Mouse (Mus musculus) liver, adult 2 months (tissue): Measurements from ENCODE around the gene Tardbp. TPM values are rescaled to one million over a fixed set of nuclear protein-coding genes. Genes with fewer than 3 reads are reported as not detected.

ENCODE experiments used
- DNase-seq: peaks from one replicate; pipeline ENCODE4 v3.0.0-alpha.2; 2011; ENCODE audit warnings: low read depth, low spot score; ENCODE audit errors: extremely low read depth
- H3K27ac ChIP-seq: fragments of 200-500 bp; replicated peaks from 2 replicates; pipeline ENCODE4 v1.5.1; 2012; ENCODE audit warnings: low read depth, mild to moderate bottlenecking, control low read depth, inconsistent platforms, low read length; ENCODE audit not compliant: insufficient read depth
- H3K27me3 ChIP-seq: fragments of 200-500 bp; 2 replicates; pipeline ENCODE4 v1.6.1; 2012; ENCODE audit warnings: mild to moderate bottlenecking, moderate library complexity, low read length, inconsistent platforms; ENCODE audit not compliant: control insufficient read depth, insufficient read depth
- H3K36me3 ChIP-seq: fragments of 200-500 bp; 2 replicates; pipeline ENCODE4 v1.6.1; 2012; ENCODE audit warnings: low read length, inconsistent platforms; ENCODE audit not compliant: control insufficient read depth, insufficient read depth
- H3K4me1 ChIP-seq: fragments of 200-500 bp; 2 replicates; pipeline ENCODE4 v1.6.1; 2011; ENCODE audit warnings: low read length; ENCODE audit not compliant: control insufficient read depth, insufficient read depth
- H3K4me3 ChIP-seq: fragments of 200-500 bp; 2 replicates; pipeline ENCODE4 v1.5.1; 2011; ENCODE audit warnings: low read depth, mild to moderate bottlenecking, control low read depth, low read length, moderate library complexity; ENCODE audit not compliant: insufficient read depth
- H3K79me2 ChIP-seq: fragments of 200-500 bp; 2 replicates; pipeline ENCODE4 v1.6.1; 2012; ENCODE audit warnings: inconsistent platforms, mild to moderate bottlenecking, low read length, moderate library complexity; ENCODE audit not compliant: control insufficient read depth, insufficient read depth
- H3K9ac ChIP-seq: fragments of 200-500 bp; 2 replicates; pipeline ENCODE4 v1.6.1; 2012; ENCODE audit warnings: low read depth, mild to moderate bottlenecking, control low read depth, inconsistent platforms, low read length
- CTCF ChIP-seq: fragments of 200-500 bp; IDR thresholded peaks from 2 replicates; pipeline ENCODE4 v1.5.1; 2011; ENCODE audit warnings: low read depth, low read length, control low read depth
- POLR2A ChIP-seq: fragments of 200-500 bp; IDR thresholded peaks from 2 replicates; pipeline ENCODE4 v1.6.1; 2011; ENCODE audit warnings: low read length, control low read depth; ENCODE audit not compliant: insufficient read depth; ENCODE audit errors: extremely low read depth
- WGBS: fragments of 180-500 bp; shearing (Covaris S2); methylation state at CpG from one replicate; pipeline ENCODE4 v1.1.7; 2018; 5-methylcytosine and 5-hydroxymethylcytosine counted together
- polyA plus RNA-seq: library from polyadenylated mRNA; depleted of rRNA; stranded (reverse); fragments of >200 nt; gene quantifications from 2 replicates; pipeline ENCODE4 v1.2.3, GENCODE M21; 2012
- total RNA-seq: library from RNA; depleted of rRNA; stranded (reverse); fragments of >200 nt; gene quantifications from 2 replicates; pipeline ENCODE4 v1.2.3, GENCODE M21; 2014

The Tardbp gene
- total and polyA plus RNA-seq, 2 experiments: 33.4 to 87.2 TPM

- no peak overlapping the region for H3K27ac ChIP-seq
- no peak overlapping the region for H3K9ac ChIP-seq
- no peak overlapping the region for H3K4me3 ChIP-seq
- WGBS: 96% methylated on average over 11 of the region's 11 CpGs
- DNase-seq: no peak
- peaks cover 10% of the 10 kb centered on the region for H3K4me1 ChIP-seq
- H3K27me3 ChIP-seq: no peaks in the 10 kb centered on the region
- TF ChIP-seq CTCF (no peak), POLR2A (no peak)
- H3K36me3 ChIP-seq: peaks cover 21% of the 10 kb centered on the region; the same call in 1 of the 2 replicates
- peaks cover 9% of the 10 kb centered on the region; the same call in 1 of the 2 replicates for H3K79me2 ChIP-seq
These were observed 32.8 kb downstream of the Tardbp start for GRCm38 (mm10) chr4:148593996-148594395.

GRCm38 (mm10) chr4:148591637-148592380 lies 35.0 kb downstream of the Tardbp start:
- no peak for TF ChIP-seq POLR2A
- no peak for TF ChIP-seq CTCF
- peak overlapping the region; percentile 89 for H3K4me3 ChIP-seq
- H3K9ac ChIP-seq: peak overlapping the region; percentile 91
- H3K36me3 ChIP-seq: peaks cover 20% of the 10 kb centered on the region; the same call in 1 of the 2 replicates
- H3K79me2 ChIP-seq: peaks cover 9% of the 10 kb centered on the region; the same call in 1 of the 2 replicates
- WGBS: under 1% methylated on average over 49 of the region's 53 CpGs
- peak overlapping the region; percentile 60; the same call in 1 of the 2 replicates for H3K27ac ChIP-seq
- peak; percentile 16 for DNase-seq
- peaks cover 10% of the 10 kb centered on the region for H3K4me1 ChIP-seq
- H3K27me3 ChIP-seq: no peaks in the 10 kb centered on the region

- under 1% methylated on average over 46 of the region's 50 CpGs for WGBS
- no peaks in the 10 kb centered on the region for H3K27me3 ChIP-seq
- peaks cover 10% of the 10 kb centered on the region for H3K4me1 ChIP-seq
- H3K27ac ChIP-seq: peak within 1 kb of the TSS; percentile 60
- peak within 1 kb of the TSS; percentile 91 for H3K9ac ChIP-seq
- peak; percentile 86 for DNase-seq
- TF ChIP-seq POLR2A (0 out of 2 replicates have a peak, but pooled peaks have one; percentile 32), CTCF (no peak)
- H3K4me3 ChIP-seq: peak within 1 kb of the TSS; percentile 89
- H3K36me3 ChIP-seq: peaks cover 15% of the 10 kb centered on the region; the same call in 1 of the 2 replicates
- peaks cover 9% of the 10 kb centered on the region; the same call in 1 of the 2 replicates for H3K79me2 ChIP-seq
These were observed 35.6 kb downstream of the Tardbp start, which contains the start of gene Srm for GRCm38 (mm10) chr4:148591171-148591630. TSS of gene Srm (plus strand) at chr4:148591503.

GRCm38 (mm10) chr4:148590421-148591170 lies 36.2 kb downstream of the Tardbp start:
- no peaks in the 10 kb centered on the region for H3K27me3 ChIP-seq
- peak overlapping the region; percentile 63 for H3K9ac ChIP-seq
- H3K36me3 ChIP-seq: peaks cover 9% of the 10 kb centered on the region; the same call in 1 of the 2 replicates
- H3K79me2 ChIP-seq: peaks cover 9% of the 10 kb centered on the region; the same call in 1 of the 2 replicates
- H3K4me3 ChIP-seq: peak overlapping the region; percentile 48
- no peak overlapping the region; the same call in none of the 2 replicates for H3K27ac ChIP-seq
- TF ChIP-seq CTCF: no peak
- no peak for TF ChIP-seq POLR2A
- peaks cover 10% of the 10 kb centered on the region for H3K4me1 ChIP-seq
- 5% methylated on average over 18 of the region's 18 CpGs for WGBS
- no peak for DNase-seq

- Histone ChIP-seq H3K4me1 (peaks cover 10% of the 10 kb centered on the region), H3K27me3 (no peaks in the 10 kb centered on the region), H3K79me2 (peaks cover 9% of the 10 kb centered on the region; the same call in 1 of the 2 replicates), H3K9ac (no peak overlapping the region), H3K4me3 (no peak overlapping the region), H3K27ac (no peak overlapping the region), H3K36me3 (no peaks in the 10 kb centered on the region)
- 55% methylated on average over 8 of the region's 8 CpGs for WGBS
- TF ChIP-seq CTCF (no peak), POLR2A (no peak)
- no peak for DNase-seq
These were observed 37.3 kb downstream of the Tardbp start for GRCm38 (mm10) chr4:148589565-148589964.
